Mouse (Mus musculus) thymus, postnatal 0 days (tissue): ENCODE data around the gene Gm8369. TPM values are rescaled to one million over a fixed set of nuclear protein-coding genes. Genes with fewer than 3 reads are reported as not detected.
"Not testable (repeated sequence)": the region's sequence is repeated elsewhere in the genome, so short reads cannot be mapped to it uniquely, and the experiment has no call there.

Experiments
- DNase-seq: peaks from one replicate; pipeline ENCODE4 v3.0.0-alpha.2; 2015; ENCODE audit warnings: low spot score
- polyA plus RNA-seq: library from polyadenylated mRNA; unstranded; fragments of >200 nt; fragmentation: Nextera tagmentation; extraction: Ambion mirVana; gene quantifications from 2 replicates; pipeline ENCODE4 v1.2.1, GENCODE M21; 2015

Gm8369 gene
- polyA plus RNA-seq, 1 experiment from 2014 or later, result 0.91 TPM

DNA sequence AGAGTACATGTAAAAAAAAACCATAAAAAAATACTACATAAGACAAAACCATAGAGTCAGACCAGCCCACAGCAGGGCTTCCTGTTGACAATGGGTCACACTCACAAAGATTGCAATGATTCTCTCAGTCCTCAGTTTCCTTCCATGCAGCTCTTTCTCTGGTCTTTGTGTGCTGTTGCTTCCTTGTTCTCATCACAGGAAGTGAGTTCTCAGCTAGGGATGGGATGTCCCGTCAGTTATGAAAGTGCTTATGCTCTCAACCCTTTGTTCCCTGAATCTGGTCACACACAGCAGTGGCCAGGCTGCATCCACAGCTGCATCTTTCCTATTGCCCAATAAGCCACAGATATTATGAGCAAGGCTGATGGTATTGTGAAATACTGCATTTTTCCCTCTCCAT lies 27.7 kb downstream of the Gm8369 start:
- DNase-seq, result peak; percentile 18

DNA sequence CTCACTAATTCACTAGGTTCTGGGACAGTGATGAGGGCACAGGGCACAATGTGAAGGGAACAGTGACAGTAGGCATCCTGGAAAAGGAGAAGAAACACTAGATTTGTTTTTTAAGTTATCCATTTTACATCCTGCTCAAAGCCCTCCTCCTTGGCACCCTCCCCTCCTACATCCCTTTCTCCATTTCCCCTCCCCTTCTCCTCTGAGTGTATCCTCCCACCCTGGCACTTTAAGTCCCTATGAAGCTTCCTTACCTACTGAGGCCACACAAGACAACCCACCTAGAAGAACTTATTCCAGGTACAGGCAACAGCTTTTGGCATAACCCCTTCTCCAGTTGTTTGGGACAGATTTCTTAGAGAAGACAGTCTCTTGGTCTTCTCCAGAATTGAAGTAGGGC lies 30.5 kb downstream of the Gm8369 start, which contains the start of gene Ms4a6b:
Gene Ms4a6b (plus strand): TSS at position 267 of the 400 bp plus-strand sequence.
- peak; percentile 19 for DNase-seq

DNA sequence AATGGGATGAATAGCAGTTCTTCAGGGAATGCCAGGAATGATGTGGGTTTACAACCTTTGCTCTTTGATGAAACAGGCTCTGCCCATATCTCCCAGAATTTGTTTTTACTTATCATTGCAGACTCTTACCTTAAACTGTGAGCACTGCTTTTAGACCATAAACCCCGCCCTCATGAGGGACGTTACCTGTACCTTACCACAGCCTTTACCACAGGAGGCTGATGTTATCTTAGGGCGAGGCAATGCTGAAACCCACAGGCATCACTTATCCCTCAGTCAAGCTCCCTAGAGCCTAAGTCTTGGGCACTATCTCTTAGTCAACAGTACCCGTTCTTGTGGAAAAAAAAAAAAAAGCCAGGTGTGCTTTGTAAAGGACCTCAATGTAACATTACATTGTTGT lies 31.1 kb downstream of the Gm8369 start:
- peak; percentile 42 for DNase-seq

DNA sequence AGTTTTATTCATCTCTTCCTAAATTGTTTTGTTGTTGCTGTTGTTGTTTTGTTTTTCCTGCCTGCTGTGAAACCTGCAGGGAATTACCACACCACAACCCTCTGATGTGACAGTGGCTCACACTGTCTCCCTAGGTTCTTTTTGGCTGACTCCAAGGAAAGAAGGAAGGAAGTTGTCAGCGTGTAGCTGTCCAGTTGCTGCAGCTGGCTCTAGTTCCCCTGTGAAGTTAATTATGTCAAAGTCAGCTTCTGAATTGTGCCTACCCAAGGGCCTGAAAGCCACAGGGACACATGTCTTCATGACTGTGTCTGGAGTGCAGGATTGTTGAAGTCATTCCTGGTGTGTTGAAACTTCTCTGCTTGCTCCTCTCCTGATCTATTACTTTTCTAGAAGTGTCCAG lies 31.6 kb downstream of the Gm8369 start:
- not testable (repeated sequence) for DNase-seq

DNA sequence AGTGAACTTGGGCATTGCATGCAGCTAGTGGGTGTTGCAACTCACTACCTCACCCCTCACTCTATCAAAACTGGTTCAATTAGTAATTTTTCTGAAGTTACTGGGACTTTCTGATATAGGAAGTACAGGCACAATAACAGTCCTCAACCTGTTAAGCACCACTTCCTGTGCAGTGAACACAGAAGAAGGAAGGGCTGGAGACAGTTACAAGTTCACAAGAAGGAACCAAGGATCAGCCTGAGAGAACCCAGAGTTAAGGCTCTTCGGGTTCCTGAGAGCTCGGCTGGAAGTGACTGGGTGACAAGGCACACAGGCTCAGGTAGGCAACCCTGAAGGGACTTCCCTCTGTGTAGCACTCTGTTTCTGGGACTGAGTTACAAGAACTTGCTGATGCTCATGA lies 32.6 kb downstream of the Gm8369 start:
- DNase-seq, result peak; percentile 48

DNA sequence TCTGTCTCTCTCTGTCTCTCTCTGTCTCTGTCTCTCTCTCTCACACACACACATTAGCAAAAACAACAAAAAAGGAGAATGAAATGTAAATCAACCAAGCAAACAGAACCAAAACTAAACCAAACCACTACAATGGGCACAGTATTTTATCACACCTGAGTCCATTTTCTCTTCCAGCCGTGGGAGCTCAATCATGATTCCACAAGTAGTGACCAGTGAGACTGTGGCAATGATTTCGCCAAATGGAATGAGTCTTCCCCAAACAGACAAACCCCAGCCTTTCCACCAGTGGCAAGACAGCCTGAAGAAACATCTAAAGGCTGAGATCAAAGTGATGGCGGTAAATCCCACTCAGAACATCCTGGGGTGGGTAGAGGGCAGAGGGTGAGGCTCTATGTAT lies 34.4 kb downstream of the Gm8369 start:
- no peak for DNase-seq

DNA sequence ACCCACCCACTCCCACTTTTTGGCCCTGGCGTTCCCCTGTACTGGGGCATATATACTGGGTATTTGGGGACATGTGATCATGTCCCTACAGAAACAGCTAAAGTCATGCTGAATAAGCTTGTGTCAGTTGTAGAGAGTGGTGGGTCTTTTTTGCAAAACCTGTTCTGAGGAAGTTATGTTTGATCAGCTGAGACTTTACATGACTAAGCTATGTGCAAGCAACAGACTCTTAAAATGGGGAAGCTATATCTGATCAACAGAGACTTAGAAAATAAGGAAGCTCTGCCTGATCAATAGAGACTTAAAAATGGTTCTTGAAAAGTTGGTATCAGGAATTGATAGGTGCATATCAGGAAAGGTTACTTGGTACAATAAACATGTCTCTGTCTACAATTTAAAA lies 47.7 kb downstream of the Gm8369 start:
- no peak for DNase-seq

DNA sequence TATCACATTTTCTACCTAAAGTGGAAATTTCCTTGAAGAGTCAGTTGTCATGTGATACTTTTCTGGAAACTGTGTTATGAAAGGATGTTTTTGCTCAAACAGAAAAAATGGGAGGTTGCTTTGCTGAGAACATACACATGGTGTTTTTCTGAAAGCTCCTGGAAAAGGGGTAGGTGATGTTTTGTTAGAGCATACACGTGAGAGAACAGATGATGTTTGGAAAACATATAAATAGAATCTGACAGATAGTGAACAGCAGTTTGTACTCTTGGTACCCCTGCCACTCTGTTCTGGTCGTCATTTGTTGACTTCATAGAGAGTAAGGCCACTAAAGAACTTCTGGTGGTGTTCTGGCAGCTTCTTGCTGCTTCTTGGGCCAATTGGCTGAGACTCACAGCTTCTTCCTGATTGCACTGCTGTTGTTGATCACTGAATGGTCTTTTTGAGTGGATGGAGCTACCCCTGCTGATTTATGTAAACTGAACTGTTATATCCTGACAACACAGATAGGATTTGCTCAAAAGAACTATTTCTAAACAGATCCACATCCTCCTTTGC lies 48.2 kb downstream of the Gm8369 start:
- DNase-seq, result no peak

DNA sequence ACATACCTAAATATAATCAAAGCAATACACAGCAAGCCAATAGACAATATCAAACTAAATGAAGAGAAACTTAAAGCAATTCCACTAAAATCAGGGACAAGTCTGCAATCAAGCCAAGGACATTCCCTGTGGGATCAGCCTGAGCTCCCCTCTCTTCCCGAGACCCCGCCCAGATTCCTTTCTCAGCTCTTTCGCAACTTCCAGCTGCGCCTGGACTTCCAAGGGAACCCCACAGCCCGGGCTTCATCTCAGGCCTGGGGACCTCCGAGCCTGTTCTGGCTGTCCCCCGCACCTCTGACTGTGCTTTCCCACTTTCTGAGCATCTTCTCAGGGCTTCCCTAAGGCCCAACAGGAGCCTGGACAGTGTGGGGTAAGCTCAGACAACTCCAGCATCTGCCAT lies 50.9 kb downstream of the Gm8369 start, which contains the start of gene Ms4a4d:
Gene Ms4a4d (plus strand): TSS at position 209 of the 400 bp plus-strand sequence.
- no peak for DNase-seq

DNA sequence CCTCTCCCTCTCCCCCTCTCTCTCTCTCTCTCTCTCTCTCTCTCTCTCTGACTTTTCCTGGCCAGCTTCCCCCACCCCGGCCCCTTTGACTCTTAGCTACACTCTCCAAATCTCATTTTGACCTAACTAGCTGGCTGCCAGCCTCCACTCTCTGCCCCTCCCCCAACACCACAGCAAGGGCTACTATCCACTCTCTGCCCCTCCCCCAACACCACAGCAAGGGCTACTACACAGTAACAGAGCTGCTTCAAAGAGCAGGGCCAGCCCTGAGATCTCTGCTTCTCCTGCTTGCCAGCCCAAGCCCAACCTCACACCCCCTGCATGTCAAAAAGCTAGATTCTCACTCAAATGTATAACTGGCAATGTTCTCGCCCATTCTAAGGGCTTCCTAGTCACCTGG lies 51.6 kb downstream of the Gm8369 start:
- no peak for DNase-seq

DNA sequence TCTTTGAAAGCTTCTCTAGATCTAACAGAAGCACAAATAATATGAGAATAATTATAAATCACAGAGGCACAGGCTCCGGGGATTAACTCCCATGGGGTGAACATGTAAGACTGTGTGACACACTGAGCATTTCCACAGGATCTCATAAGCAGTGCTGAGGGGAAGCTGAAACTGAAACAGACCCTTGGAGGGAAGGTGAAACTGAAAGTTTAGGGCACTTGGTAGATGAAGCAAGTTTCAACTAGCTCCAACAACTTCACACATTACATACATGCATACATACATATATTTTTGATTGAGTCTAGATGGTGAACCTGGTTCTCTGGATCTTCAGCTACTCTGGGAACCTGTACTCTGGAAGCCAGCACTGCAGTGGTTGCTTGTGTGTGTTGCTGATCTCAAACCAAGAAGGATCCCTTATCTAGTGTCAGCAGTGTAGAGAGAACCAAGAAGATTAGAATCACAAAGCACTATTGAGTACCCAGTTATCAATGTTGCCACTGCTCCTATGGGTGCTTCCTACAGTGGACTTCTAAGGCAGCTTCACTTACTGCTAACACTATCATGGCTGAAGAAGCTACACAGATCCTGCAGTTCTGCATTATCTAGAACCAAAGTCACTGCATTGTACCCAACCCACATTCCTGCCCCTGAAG lies 54.6 kb downstream of the Gm8369 start:
- peak; percentile 43 for DNase-seq

DNA sequence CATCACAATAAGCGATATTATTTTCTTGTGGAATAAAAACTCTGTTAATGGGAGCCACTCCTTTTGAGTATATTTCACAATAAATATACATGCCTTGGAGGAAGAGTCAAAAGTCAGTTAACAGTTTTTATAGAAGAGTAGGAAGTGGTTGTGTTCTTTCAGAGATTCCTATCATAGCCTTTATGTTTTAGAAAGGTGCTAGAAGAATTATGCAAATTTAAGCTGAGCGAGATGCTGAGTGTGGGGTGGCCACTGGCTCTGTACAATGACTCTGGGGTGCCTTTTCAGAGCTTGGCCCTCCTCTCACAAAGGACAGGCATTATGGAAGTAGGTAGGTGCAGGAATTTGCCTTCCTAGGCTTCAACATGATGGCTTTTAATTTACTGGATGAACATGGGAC lies 58.6 kb downstream of the Gm8369 start:
- DNase-seq, result peak; percentile 33

DNA sequence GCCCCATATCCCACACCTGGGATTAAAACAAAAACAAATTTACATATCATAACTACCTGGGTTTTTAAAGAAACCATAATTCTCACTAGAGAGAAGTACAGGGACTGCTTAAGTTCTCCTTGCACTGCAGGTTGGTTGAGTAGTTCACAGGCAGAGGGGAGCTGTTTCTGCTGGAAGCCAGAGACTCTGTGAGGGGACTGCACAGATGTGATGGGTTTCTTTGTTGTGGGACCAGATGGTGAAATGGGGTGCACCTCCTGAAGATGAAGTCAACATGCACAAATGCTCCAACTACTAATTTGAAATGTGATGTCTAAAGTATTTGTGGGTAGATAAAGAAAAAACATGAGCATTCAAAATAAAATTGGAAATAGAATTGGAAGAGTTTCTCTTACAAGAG lies 62.2 kb downstream of the Gm8369 start:
- peak; percentile 80 for DNase-seq

DNA sequence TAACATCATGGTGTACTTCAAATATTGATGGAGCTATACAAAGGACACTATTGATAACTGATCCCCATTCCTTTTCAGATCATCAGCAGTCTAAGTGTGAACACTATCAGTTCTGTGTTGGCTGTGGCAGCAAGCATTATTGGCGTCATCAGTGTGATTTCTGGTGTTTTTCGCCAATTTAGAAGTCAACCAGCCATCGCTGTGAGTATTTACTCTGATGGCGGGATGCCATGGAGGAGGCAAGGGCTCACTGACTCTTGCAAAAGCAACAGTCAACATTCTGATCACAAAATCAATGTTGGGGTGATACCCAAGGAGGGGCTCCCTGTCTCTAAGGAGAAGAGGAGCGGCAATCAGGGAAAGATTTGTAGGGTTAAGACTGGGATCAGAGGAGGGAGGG lies 69.0 kb downstream of the Gm8369 start:
- DNase-seq, result no peak

DNA sequence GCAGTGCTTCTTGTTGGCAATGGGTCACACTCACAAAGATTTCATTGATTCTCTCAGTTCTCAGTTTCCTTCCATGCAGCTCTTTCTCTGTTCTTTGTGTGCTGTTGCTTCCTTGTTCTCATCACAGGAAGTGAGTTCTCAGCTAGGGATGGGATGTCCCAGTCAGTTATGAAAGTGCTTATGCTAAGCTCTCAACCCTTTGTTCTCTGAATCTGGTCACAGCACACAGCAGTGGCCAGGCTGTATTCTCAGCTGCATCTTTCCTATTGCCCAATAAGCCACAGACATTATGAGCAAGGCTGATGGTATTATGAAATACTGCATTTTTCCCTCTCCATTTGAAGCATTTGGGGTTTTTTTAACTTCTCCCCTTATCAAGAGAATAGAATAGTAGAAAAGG lies 73.8 kb downstream of the Gm8369 start:
- not testable (repeated sequence) for DNase-seq

Other genes starting within 250 kb of the Gm8369 start
- 0.28 and 0.29 TPM in 2 replicates for gene Ms4a1, start 219.7 kb upstream of the Gm8369 start, polyA plus RNA-seq
- not detected in 2 replicates for gene Ms4a5, start 202.1 kb upstream of the Gm8369 start, polyA plus RNA-seq
- gene Ms4a14, start 171.5 kb upstream of the Gm8369 start, polyA plus RNA-seq, result 0.09 and 0.15 TPM in 2 replicates
- gene Ms4a7, start 149.8 kb upstream of the Gm8369 start, polyA plus RNA-seq, result 20.6 and 20.7 TPM in 2 replicates
- gene Ms4a4a, start 110.4 kb upstream of the Gm8369 start, polyA plus RNA-seq, result 5.0 and 8.1 TPM in 2 replicates
- 2.7 and 2.9 TPM in 2 replicates for gene Ms4a4c, start 81.2 kb upstream of the Gm8369 start, polyA plus RNA-seq
- gene Ms4a4b, start 42.4 kb upstream of the Gm8369 start, polyA plus RNA-seq, result 63.7 and 92.1 TPM in 2 replicates
- 8.0 and 8.2 TPM in 2 replicates for gene Ms4a6c, start 16.6 kb upstream of the Gm8369 start, polyA plus RNA-seq
- gene Ms4a6b, start 30.6 kb downstream of the Gm8369 start, polyA plus RNA-seq, result 38.0 and 44.1 TPM in 2 replicates
- gene Ms4a4d, start 50.9 kb downstream of the Gm8369 start, polyA plus RNA-seq, result 2.0 and 2.4 TPM in 2 replicates
- 7.6 and 8.7 TPM in 2 replicates for gene Ms4a6d, start 118.9 kb downstream of the Gm8369 start, polyA plus RNA-seq
- 0.17 TPM in 1 of 2 replicates, not detected in the other for gene Ms4a2, start 137.8 kb downstream of the Gm8369 start, polyA plus RNA-seq
- 0.32 and 0.49 TPM in 2 replicates for gene Ms4a3, start 154.9 kb downstream of the Gm8369 start, polyA plus RNA-seq
- not detected in 2 replicates for gene Oosp2, start 174.6 kb downstream of the Gm8369 start, polyA plus RNA-seq
- gene Oosp1, start 205.2 kb downstream of the Gm8369 start, polyA plus RNA-seq, result 0.24 and 0.56 TPM in 2 replicates
- gene Oosp3, start 211.1 kb downstream of the Gm8369 start, polyA plus RNA-seq, result not detected in 2 replicates